Mouse (Mus musculus) kidney, adult 8-10 months (tissue): Measurements from ENCODE around the gene Atp2b2.

ENCODE experiments used
- DNase-seq, 2 experiments: peaks; one replicate each; pipeline ENCODE4 v3.0.0; 2022

Atp2b2 gene

GRCm38 (mm10) chr6:113696582-113697221 is 345.7 kb downstream of the Atp2b2 start, which contains the start of gene Tatdn2:
TSS of gene Tatdn2 (plus strand) at chr6:113697050.
- DNase-seq: peak; percentile 97 to 99

GRCm38 (mm10) chr6:113695766-113696355 is 346.6 kb downstream of the Atp2b2 start:
- DNase-seq: no peak

DNA sequence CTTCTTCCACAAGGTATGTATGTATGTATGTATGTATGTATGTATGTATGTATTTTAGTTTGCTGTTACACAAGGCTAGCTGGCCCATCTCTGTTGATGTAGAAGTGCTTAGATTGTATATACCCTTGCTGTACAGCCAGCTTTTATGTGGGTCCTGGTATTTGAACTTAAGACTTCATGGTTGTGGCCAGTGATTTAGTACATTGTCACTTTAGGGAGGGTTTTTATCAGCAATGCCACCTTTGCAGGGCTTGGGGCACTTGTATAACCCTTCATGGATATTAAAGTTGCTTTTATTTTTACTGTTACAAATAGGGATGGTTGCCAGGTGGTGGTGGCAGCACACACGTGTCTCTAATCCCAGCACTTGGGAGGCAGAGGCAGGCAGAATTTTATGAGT is 347.2 kb downstream of the Atp2b2 start:
- no peak for DNase-seq
